Mouse (Mus musculus): ENCODE measurements around the gene Trip4. TPM values are rescaled to one million over a fixed set of nuclear protein-coding genes. Genes with fewer than 3 reads are reported as not detected.
A peak's percentile ranks its signal among the peaks of the same experiment; 100 is the strongest.

The Trip4 gene
- polyA plus RNA-seq (2015; fragmentation: Nextera tagmentation; extraction: Ambion mirVana) = 21.3 and 22.4 TPM in 2 replicates

- H3K9me3 ChIP-seq = no peaks in the 10 kb centered on the region
- peak; percentile 99 for ATAC-seq (ENCODE audit: extremely low read depth, insufficient number of reproducible peaks, low FRiP score, low TSS enrichment)
- H3K27me3 ChIP-seq (replicated peaks) = no peaks in the 10 kb centered on the region
Observed at GRCm38 (mm10) chr9:65908394-65909300, at the start of gene Trip4, which contains the start of gene Csnk1g1. Trip4 (minus strand) TSS chr9:65908794. Csnk1g1 (plus strand) TSS chr9:65908924.

GRCm38 (mm10) chr9:65951082-65951587 lies 42.5 kb upstream of the Trip4 start:
- no peak overlapping the region for H3K4me2 ChIP-seq
- H3K36me3 ChIP-seq = peaks cover 25% of the 10 kb centered on the region
- no peaks in the 10 kb centered on the region for H3K27me3 ChIP-seq (replicated peaks)
- no peak for ATAC-seq (ENCODE audit: extremely low read depth, insufficient number of reproducible peaks, low FRiP score, low TSS enrichment)
- 70% methylated on average over 3 of the region's 3 CpGs for WGBS
- H3K4me1 ChIP-seq = no peaks in the 10 kb centered on the region
- no peak overlapping the region for H3K4me3 ChIP-seq
- H3K9ac ChIP-seq = no peak overlapping the region
- no peaks in the 10 kb centered on the region for H3K9me3 ChIP-seq
- H3K27ac ChIP-seq (replicated peaks) = no peak overlapping the region

More at GRCm38 (mm10) chr9:65908394-65909300, at the start of gene Trip4, which contains the start of gene Csnk1g1:
- Histone ChIP-seq H3K27ac (replicated peaks) (peak within 1 kb of the TSS; percentile 93), H3K4me3 (peak within 1 kb of the TSS; percentile 88), H3K4me2 (peak within 1 kb of the TSS; percentile 90), H3K36me3 (peaks cover 22% of the 10 kb centered on the region), H3K4me1 (peaks cover 18% of the 10 kb centered on the region), H3K9ac (peak within 1 kb of the TSS; percentile 94)
- WGBS = 1% methylated on average over 37 of the region's 38 CpGs

GRCm38 (mm10) chr9:65937566-65937965 lies 29.0 kb upstream of the Trip4 start:
- Histone ChIP-seq H3K27ac (replicated peaks) (no peak overlapping the region), H3K9ac (no peak overlapping the region), H3K4me2 (no peak overlapping the region), H3K36me3 (0 out of 2 replicates have a peak, but pooled peaks cover 3% of the 10 kb centered on the region), H3K27me3 (replicated peaks) (no peaks in the 10 kb centered on the region), H3K9me3 (no peaks in the 10 kb centered on the region), H3K4me3 (no peak overlapping the region), H3K4me1 (peaks cover 8% of the 10 kb centered on the region)
- 83% methylated on average over 2 of the region's 2 CpGs for WGBS
- no peak for ATAC-seq (ENCODE audit: extremely low read depth, insufficient number of reproducible peaks, low FRiP score, low TSS enrichment)

GRCm38 (mm10) chr9:65929826-65930225 lies 21.2 kb upstream of the Trip4 start:
- Histone ChIP-seq H3K9me3 (no peaks in the 10 kb centered on the region), H3K27me3 (replicated peaks) (no peaks in the 10 kb centered on the region), H3K4me2 (no peak overlapping the region), H3K4me1 (peaks cover 21% of the 10 kb centered on the region), H3K27ac (replicated peaks) (no peak overlapping the region), H3K9ac (no peak overlapping the region), H3K4me3 (no peak overlapping the region), H3K36me3 (no peaks in the 10 kb centered on the region)
- ATAC-seq (ENCODE audit: extremely low read depth, insufficient number of reproducible peaks, low FRiP score, low TSS enrichment) = no peak

GRCm38 (mm10) chr9:65928456-65928855 lies 19.9 kb upstream of the Trip4 start:
- no peak overlapping the region for H3K27ac ChIP-seq (replicated peaks)
- ATAC-seq (ENCODE audit: extremely low read depth, insufficient number of reproducible peaks, low FRiP score, low TSS enrichment) = no peak
- peaks cover 19% of the 10 kb centered on the region for H3K4me1 ChIP-seq
- no peaks in the 10 kb centered on the region for H3K36me3 ChIP-seq
- no peaks in the 10 kb centered on the region for H3K27me3 ChIP-seq (replicated peaks)
- H3K4me2 ChIP-seq = no peak overlapping the region
- no peaks in the 10 kb centered on the region for H3K9me3 ChIP-seq
- H3K4me3 ChIP-seq = no peak overlapping the region
- H3K9ac ChIP-seq = no peak overlapping the region

- no peak overlapping the region for H3K4me3 ChIP-seq
- ATAC-seq (ENCODE audit: extremely low read depth, insufficient number of reproducible peaks, low FRiP score, low TSS enrichment) = no peak
- H3K4me1 ChIP-seq = peaks cover 20% of the 10 kb centered on the region
- no peaks in the 10 kb centered on the region for H3K27me3 ChIP-seq (replicated peaks)
- H3K27ac ChIP-seq (replicated peaks) = peak overlapping the region; percentile 29
- H3K36me3 ChIP-seq = no peaks in the 10 kb centered on the region
- H3K4me2 ChIP-seq = no peak overlapping the region
- 39% methylated on average over 1 of the region's 1 CpGs for WGBS
- no peak overlapping the region for H3K9ac ChIP-seq
- no peaks in the 10 kb centered on the region for H3K9me3 ChIP-seq
Observed at GRCm38 (mm10) chr9:65917015-65917414, 8.4 kb upstream of the Trip4 start.

- H3K9ac ChIP-seq = no peak overlapping the region
- ATAC-seq (ENCODE audit: extremely low read depth, insufficient number of reproducible peaks, low FRiP score, low TSS enrichment) = no peak
Observed at GRCm38 (mm10) chr9:65913976-65914375, 5.4 kb upstream of the Trip4 start.

GRCm38 (mm10) chr9:65909837-65910236 lies 1.2 kb upstream of the Trip4 start:
- Histone ChIP-seq H3K9ac (peak overlapping the region; percentile 94), H3K36me3 (peaks cover 14% of the 10 kb centered on the region), H3K4me1 (peaks cover 25% of the 10 kb centered on the region), H3K4me2 (peak overlapping the region; percentile 90), H3K9me3 (no peaks in the 10 kb centered on the region), H3K27ac (replicated peaks) (peak overlapping the region; percentile 93), H3K4me3 (peak overlapping the region; percentile 88), H3K27me3 (replicated peaks) (no peaks in the 10 kb centered on the region)
- WGBS = 5% methylated on average over 4 of the region's 4 CpGs
- no peak for ATAC-seq (ENCODE audit: extremely low read depth, insufficient number of reproducible peaks, low FRiP score, low TSS enrichment)

More at GRCm38 (mm10) chr9:65913976-65914375, 5.4 kb upstream of the Trip4 start:
- Histone ChIP-seq H3K27ac (replicated peaks) (no peak overlapping the region), H3K4me2 (no peak overlapping the region), H3K4me1 (peaks cover 30% of the 10 kb centered on the region), H3K4me3 (no peak overlapping the region), H3K27me3 (replicated peaks) (no peaks in the 10 kb centered on the region), H3K9me3 (no peaks in the 10 kb centered on the region), H3K36me3 (no peaks in the 10 kb centered on the region)
- 36% methylated on average over 2 of the region's 2 CpGs for WGBS

- ATAC-seq (ENCODE audit: extremely low read depth, insufficient number of reproducible peaks, low FRiP score, low TSS enrichment) = peak; percentile 67
- WGBS = 0% methylated on average over 33 of the region's 34 CpGs
Observed at GRCm38 (mm10) chr9:65909301-65909801, 757 bp upstream of the Trip4 start.

GRCm38 (mm10) chr9:65903419-65903818 lies 5.2 kb downstream of the Trip4 start:
- H3K4me2 ChIP-seq = no peak overlapping the region
- no peak overlapping the region for H3K4me3 ChIP-seq
- H3K9me3 ChIP-seq = no peaks in the 10 kb centered on the region
- no peak overlapping the region for H3K27ac ChIP-seq (replicated peaks)
- peaks cover 8% of the 10 kb centered on the region for H3K4me1 ChIP-seq
- H3K27me3 ChIP-seq (replicated peaks) = no peaks in the 10 kb centered on the region
- H3K9ac ChIP-seq = no peak overlapping the region
- H3K36me3 ChIP-seq = peaks cover 60% of the 10 kb centered on the region
- ATAC-seq (ENCODE audit: extremely low read depth, insufficient number of reproducible peaks, low FRiP score, low TSS enrichment) = no peak

More at GRCm38 (mm10) chr9:65909301-65909801, 757 bp upstream of the Trip4 start:
- Histone ChIP-seq H3K27me3 (replicated peaks) (no peaks in the 10 kb centered on the region), H3K4me3 (peak overlapping the region; percentile 88), H3K36me3 (peaks cover 16% of the 10 kb centered on the region), H3K4me1 (peaks cover 23% of the 10 kb centered on the region), H3K27ac (replicated peaks) (peak overlapping the region; percentile 93), H3K9me3 (no peaks in the 10 kb centered on the region), H3K9ac (peak overlapping the region; percentile 94), H3K4me2 (peak overlapping the region; percentile 90)

- H3K4me2 ChIP-seq = no peak overlapping the region
- H3K9me3 ChIP-seq = no peaks in the 10 kb centered on the region
- H3K27me3 ChIP-seq (replicated peaks) = no peaks in the 10 kb centered on the region
- peaks cover 5% of the 10 kb centered on the region for H3K4me1 ChIP-seq
- H3K27ac ChIP-seq (replicated peaks) = no peak overlapping the region
- H3K36me3 ChIP-seq = peaks cover 63% of the 10 kb centered on the region
- no peak overlapping the region for H3K4me3 ChIP-seq
- no peak for ATAC-seq (ENCODE audit: extremely low read depth, insufficient number of reproducible peaks, low FRiP score, low TSS enrichment)
- WGBS = 79% methylated on average over 3 of the region's 3 CpGs
- H3K9ac ChIP-seq = no peak overlapping the region
Observed at GRCm38 (mm10) chr9:65902879-65903278, 5.7 kb downstream of the Trip4 start.

Data from heart, embryonic 13.5 days (tissue).